Mouse (Mus musculus) lung, adult 10 weeks (tissue): ENCODE data around the gene Gm12355. TPM values are rescaled to one million over a fixed set of nuclear protein-coding genes. Genes with fewer than 3 reads are reported as not detected.

ENCODE experiments used
- polyA plus RNA-seq: library from polyadenylated mRNA; stranded (reverse); fragments of 350-450 nt; fragmentation: Illumina TruSeq; extraction: RNeasy Lipid Tissue Mini Kit (QIAGEN cat#74804); gene quantifications from one replicate; pipeline ENCODE4 v1.2.3, GENCODE M21; 2014; ENCODE audit warnings: low read depth, low replicate concordance; ENCODE audit not compliant: insufficient read depth

The Gm12355 gene
- polyA plus RNA-seq = 0.33 TPM

DNA sequence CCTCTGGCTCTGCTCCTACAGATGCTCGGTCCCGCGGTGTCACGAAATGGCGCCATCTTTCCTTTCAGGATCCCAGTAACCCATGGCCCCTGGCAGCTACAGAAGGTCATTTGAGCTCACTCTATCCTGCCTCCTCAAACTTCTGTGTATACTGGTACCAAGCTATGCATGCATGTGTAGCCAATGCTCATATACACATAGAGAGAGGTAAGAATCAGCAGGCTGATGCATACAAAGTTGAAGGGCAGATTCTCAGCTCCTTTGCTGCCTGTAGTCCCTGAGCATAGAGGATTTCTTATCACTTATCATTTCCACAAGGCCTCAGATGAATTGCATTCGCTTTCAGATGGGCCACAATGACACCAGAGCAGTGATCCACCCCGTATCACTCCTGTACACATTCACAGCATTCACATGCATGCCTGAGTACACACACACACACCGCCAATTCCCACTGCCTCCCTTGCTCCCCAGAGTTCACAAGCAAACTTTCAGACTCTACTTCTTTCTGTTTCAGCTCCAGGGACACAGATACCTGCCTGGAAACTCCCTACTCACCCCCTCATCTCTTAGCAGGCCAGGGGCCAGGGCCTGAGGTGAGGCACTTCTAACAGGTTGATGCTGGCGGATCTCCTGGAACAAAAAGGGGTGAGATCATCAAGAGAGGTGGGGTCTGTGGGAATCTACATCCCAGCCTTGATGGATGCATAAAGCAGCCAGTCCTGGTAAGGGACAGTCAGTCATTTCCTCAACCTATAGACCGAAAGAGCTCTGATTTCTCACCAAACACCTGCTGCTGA lies at the start of gene Gm12355, which contains the start of gene Gsdma3:
Gene Gm12355, minus strand, starts transcription at position 51 of the 800 bp plus-strand sequence.
Gene Gsdma3, plus strand, starts transcription at position 750 of the 800 bp plus-strand sequence.

DNA sequence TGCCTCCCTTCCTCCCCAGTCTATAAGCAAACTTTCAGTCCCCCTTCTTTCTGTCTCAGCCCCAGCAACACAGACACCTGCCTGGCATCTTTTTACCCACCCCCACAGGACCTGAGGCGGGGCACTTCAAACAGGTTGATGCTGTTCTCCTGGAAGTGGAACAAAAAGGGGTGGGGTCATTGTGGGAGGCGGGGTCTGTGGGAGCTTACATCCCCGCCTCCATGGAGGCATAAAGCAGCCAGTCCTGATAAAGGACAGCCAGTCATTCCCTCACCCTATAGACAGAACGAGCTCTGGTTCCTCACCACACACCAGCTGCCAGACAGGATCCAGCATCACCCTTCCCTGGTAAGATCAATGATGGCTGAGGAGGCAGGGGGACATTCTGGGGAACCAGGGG lies 38.6 kb upstream of the Gm12355 start, which contains the start of gene Gsdma:
Gene Gsdma, plus strand, starts transcription at position 261 of the 400 bp plus-strand sequence.

DNA sequence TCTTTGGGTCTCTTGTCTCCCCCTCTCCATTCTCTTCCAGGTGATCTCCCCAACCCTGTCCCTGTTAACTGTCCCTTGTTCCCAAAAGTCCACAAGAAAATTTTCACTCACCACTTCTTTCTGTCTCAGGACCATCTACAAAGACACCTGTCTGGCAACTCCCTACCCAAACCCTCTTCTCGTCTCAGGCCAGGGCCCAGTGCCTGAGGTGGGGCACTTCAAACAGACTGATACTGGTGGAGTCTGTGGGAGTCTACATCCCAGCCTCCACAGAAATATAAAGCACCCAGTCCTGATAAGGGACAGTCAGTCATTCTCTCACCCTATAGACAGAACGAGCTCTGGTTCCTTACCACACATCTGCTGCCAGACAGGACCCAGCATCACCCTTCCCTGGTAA lies 21.0 kb upstream of the Gm12355 start, which contains the start of gene Gsdma2:
Gene Gsdma2, plus strand, starts transcription at position 301 of the 400 bp plus-strand sequence.

GRCm38 (mm10) chr11:98597991-98598390 lies 27.5 kb downstream of the Gm12355 start, which contains the start of gene Lrrc3c:
Gene Lrrc3c (plus strand): TSS chr11:98598291.

DNA sequence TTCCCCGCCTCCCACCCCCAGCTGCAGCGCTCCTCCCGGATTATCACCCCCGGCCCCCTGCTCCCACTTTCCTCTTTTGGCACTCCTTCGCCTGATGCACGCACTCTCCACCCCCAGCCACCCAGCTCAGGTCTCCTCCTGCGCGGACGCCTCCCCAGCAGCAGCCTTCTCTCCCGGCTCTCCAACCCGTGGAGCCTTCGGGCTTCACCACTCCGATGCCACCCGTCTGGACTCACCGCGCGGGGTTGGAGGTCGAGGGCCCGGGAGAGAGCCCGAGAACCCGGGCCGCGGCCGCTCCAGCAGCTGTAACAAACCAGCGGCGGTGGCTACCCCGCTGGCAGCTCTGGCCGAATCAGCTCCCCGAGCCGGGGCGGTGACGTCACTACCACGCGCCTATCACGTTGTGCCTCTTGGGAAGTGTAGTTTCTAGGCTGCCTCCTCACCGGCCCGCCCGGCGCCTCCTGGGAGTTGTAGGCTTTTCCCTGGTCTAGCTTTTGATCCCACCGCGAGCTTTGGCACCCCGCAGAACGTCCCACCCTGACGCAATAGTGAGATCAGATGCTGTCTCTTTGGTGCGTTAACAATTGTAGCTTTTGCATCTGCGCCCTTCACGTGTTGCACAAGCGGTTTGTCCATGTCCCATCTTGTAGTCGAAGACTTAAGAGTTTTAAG lies 38.4 kb downstream of the Gm12355 start, which contains the start of gene Ormdl3:
Gene Ormdl3, minus strand, starts transcription at position 477 of the 672 bp plus-strand sequence.

Other genes with a start within 250 kb of the Gm12355 start
- gene Tcap, start 241.8 kb downstream of the Gm12355 start, polyA plus RNA-seq = 57.0 TPM
- gene Pnmt, start 239.2 kb downstream of the Gm12355 start, polyA plus RNA-seq = 1.6 TPM
- gene Pgap3, start 225.2 kb downstream of the Gm12355 start, polyA plus RNA-seq = 6.1 TPM
- 9.0 TPM for gene Erbb2, start 213.2 kb downstream of the Gm12355 start, polyA plus RNA-seq
- 123 TPM for gene Mien1, start 186.7 kb downstream of the Gm12355 start, polyA plus RNA-seq
- 15.9 TPM for gene Grb7, start 179.3 kb downstream of the Gm12355 start, polyA plus RNA-seq
- gene Ikzf3, start 79.6 kb downstream of the Gm12355 start, polyA plus RNA-seq = 3.4 TPM
- 0.31 TPM for gene Zpbp2, start 74.6 kb downstream of the Gm12355 start, polyA plus RNA-seq
- 36.1 TPM for gene Ormdl3, start 38.3 kb downstream of the Gm12355 start, polyA plus RNA-seq
- not detected for gene Lrrc3c, start 27.4 kb downstream of the Gm12355 start, polyA plus RNA-seq
- not detected for gene Gsdma3, start 699 bp upstream of the Gm12355 start, polyA plus RNA-seq
- not detected for gene Gsdma2, start 21.1 kb upstream of the Gm12355 start, polyA plus RNA-seq
- gene Gsdma, start 38.7 kb upstream of the Gm12355 start, polyA plus RNA-seq = not detected
- 58.6 TPM for gene Psmd3, start 56.9 kb upstream of the Gm12355 start, polyA plus RNA-seq
- gene Csf3, start 75.6 kb upstream of the Gm12355 start, polyA plus RNA-seq = not detected
- gene Med24, start 103.8 kb upstream of the Gm12355 start, polyA plus RNA-seq = 13.2 TPM
- gene Thra, start 115.0 kb upstream of the Gm12355 start, polyA plus RNA-seq = 71.3 TPM
- 15.6 TPM for gene Nr1d1, start 149.7 kb upstream of the Gm12355 start, polyA plus RNA-seq
- 40.5 TPM for gene Msl1, start 169.9 kb upstream of the Gm12355 start, polyA plus RNA-seq
- 20.7 TPM for gene Casc3, start 179.2 kb upstream of the Gm12355 start, polyA plus RNA-seq
- 1.1 TPM for gene Rapgefl1, start 211.1 kb upstream of the Gm12355 start, polyA plus RNA-seq
- 5.1 TPM for gene Wipf2, start 238.0 kb upstream of the Gm12355 start, polyA plus RNA-seq